Mouse (Mus musculus) left cerebral cortex, adult 18-20 months (tissue): ENCODE data around the gene Gm10065. TPM values are rescaled to one million over a fixed set of nuclear protein-coding genes. Genes with fewer than 3 reads are reported as not detected.

Experiments used
- DNase-seq, 2 experiments: peaks; one replicate each; pipeline ENCODE4 v3.0.0; 2021 to 2022; ENCODE audit warnings: low spot score in 2 of 2, mixed read lengths in 1 of 2
- microRNA-seq, 2 experiments: library from miRNA; unstranded; fragments of <30 nt; microRNA quantifications; one replicate each; pipeline ENCODE4 v1.2.0; 2021
- total RNA-seq, 2 experiments: library from RNA; stranded (reverse); gene quantifications; 2 replicates each; pipeline ENCODE4 v1.2.3; 2021

Gm10065 gene
- total RNA-seq, 2 experiments from 2014 or later = not detected

GRCm38 (mm10) chr13:21435476-21435875, 43.8 kb downstream of the Gm10065 start:
- no peak for DNase-seq

Small RNA genes lying within 50 kb of the gene (microRNA-seq; reads per million reads assigned to microRNA genes)
- 0 reads per million in 2 experiments for gene Mir1896

Other genes starting within 250 kb of the Gm10065 start
- gene Gpx5, start 186.7 kb downstream of the Gm10065 start, total RNA-seq = not detected
- gene Gpx6, start 167.3 kb downstream of the Gm10065 start, total RNA-seq = under 1 TPM; 0.33 to 0.37 TPM
- not detected for gene Olfr1367, start 132.5 kb downstream of the Gm10065 start, total RNA-seq
- 1 to 10 TPM; 8.3 to 8.9 TPM for gene Zscan12, start 116.6 kb downstream of the Gm10065 start, total RNA-seq
- 10 to 100 TPM; 36.0 to 38.1 TPM for gene Zkscan3, start 76.7 kb downstream of the Gm10065 start, total RNA-seq
- 1 to 10 TPM in 1 of 2 experiments, under 1 TPM in 1; 0.98 to 1.5 TPM for gene Pgbd1, start 38.4 kb downstream of the Gm10065 start, total RNA-seq
- 10 to 100 TPM; 58.1 to 60.4 TPM for gene Zscan26, start 25.7 kb downstream of the Gm10065 start, total RNA-seq
- gene Nkapl, start 10.9 kb downstream of the Gm10065 start, total RNA-seq = under 1 TPM; 0.58 to 0.84 TPM
- gene Zkscan4, start 534 bp downstream of the Gm10065 start, total RNA-seq = 1 to 10 TPM; 5.7 to 6.4 TPM
- 10 to 100 TPM; 21.6 to 25.9 TPM for gene AK157302, start 15.8 kb upstream of the Gm10065 start, total RNA-seq
- 10 to 100 TPM; 60.5 to 66.3 TPM for gene Gm11273, start 22.0 kb upstream of the Gm10065 start, total RNA-seq
- gene Zkscan8, start 51.7 kb upstream of the Gm10065 start, total RNA-seq = 10 to 100 TPM; 13.1 to 18.5 TPM
- gene Olfr1366, start 63.4 kb upstream of the Gm10065 start, total RNA-seq = not detected
- gene Olfr1535, start 80.5 kb upstream of the Gm10065 start, total RNA-seq = not detected
- not detected for gene Olfr1364, start 102.3 kb upstream of the Gm10065 start, total RNA-seq
- gene Olfr1362, start 134.6 kb upstream of the Gm10065 start, total RNA-seq = not detected
- not detected for gene Olfr11, start 163.1 kb upstream of the Gm10065 start, total RNA-seq
- gene Olfr1361, start 183.9 kb upstream of the Gm10065 start, total RNA-seq = not detected
- not detected for gene Olfr1360, start 198.0 kb upstream of the Gm10065 start, total RNA-seq
- not detected for gene Olfr1359, start 218.7 kb upstream of the Gm10065 start, total RNA-seq
- gene Hist1h2bl, start 236.7 kb upstream of the Gm10065 start, total RNA-seq = 10 to 100 TPM; 20.0 to 20.4 TPM
- gene Hist1h2ai, start 237.0 kb upstream of the Gm10065 start, total RNA-seq = 10 to 100 TPM; 20.3 to 34.8 TPM
- 10 to 100 TPM; 57.9 to 62.6 TPM for gene Hist1h3h, start 238.2 kb upstream of the Gm10065 start, total RNA-seq
- 1 to 10 TPM; 2.7 to 2.9 TPM for gene Hist1h2bm, start 242.6 kb upstream of the Gm10065 start, total RNA-seq